Mouse (Mus musculus) lung, adult 2 months (tissue): ENCODE results near the gene Mdp1. TPM values are rescaled to one million over a fixed set of nuclear protein-coding genes. Genes with fewer than 3 reads are reported as not detected.
A peak's percentile ranks its signal among the peaks of the same experiment; 100 is the strongest.

Experiments
- DNase-seq: peaks from one replicate; pipeline ENCODE4 v3.0.0; 2022
- H3K4me1 ChIP-seq: fragments of 200-500 bp; 2 replicates; pipeline ENCODE4 v1.6.1; 2011; ENCODE audit warnings: low read length; ENCODE audit not compliant: control insufficient read depth, insufficient read depth
- H3K4me3 ChIP-seq: fragments of 200-500 bp; replicated peaks from 2 replicates; pipeline ENCODE3; 2011; ENCODE audit warnings: low read depth, mild to moderate bottlenecking, control low read depth, low read length; ENCODE audit errors: extremely low read depth
- CTCF ChIP-seq: fragments of 200-500 bp; IDR thresholded peaks from 2 replicates; pipeline ENCODE4 v1.5.1; 2011; ENCODE audit warnings: mild to moderate bottlenecking, low read length, control low read depth; ENCODE audit not compliant: insufficient read depth
- POLR2A ChIP-seq: fragments of 200-500 bp; IDR thresholded peaks from 2 replicates; pipeline ENCODE4 v1.6.1; 2011; ENCODE audit warnings: low read depth, mild to moderate bottlenecking, control low read depth, low read length, borderline replicate concordance; ENCODE audit errors: extremely low read depth
- WGBS: fragments of 180-500 bp; shearing (Covaris S2); methylation state at CpG from one replicate; pipeline ENCODE4 v1.1.7; 2018; 5-methylcytosine and 5-hydroxymethylcytosine counted together
- polyA plus RNA-seq: library from polyadenylated mRNA; depleted of rRNA; stranded (reverse); fragments of >200 nt; gene quantifications from 2 replicates; pipeline ENCODE4 v1.2.3, GENCODE M21; 2012

Mdp1 gene
- polyA plus RNA-seq, 1 experiment, result 20.4 TPM

DNA sequence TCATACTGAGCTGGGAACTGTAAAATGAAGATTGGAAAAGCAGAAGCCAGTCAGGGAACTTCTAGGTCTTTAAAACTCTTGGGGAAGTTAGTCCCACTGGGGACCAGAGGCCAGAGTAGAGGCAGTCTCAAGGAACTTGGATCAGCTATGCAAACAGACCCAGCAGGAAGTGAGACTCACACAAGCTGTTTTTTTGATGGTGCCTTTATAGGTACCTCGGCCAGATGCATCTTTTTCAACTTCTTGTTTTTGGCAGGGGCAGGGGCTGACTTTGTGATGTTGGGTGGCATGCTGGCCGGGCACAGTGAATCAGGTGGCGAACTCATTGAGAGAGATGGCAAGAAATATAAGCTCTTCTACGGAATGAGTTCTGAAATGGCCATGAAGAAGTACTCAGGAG, 17.3 kb upstream of the Mdp1 start:
- WGBS, result 76% methylated on average over 4 of the region's 4 CpGs
- H3K4me1 ChIP-seq, result no peaks in the 10 kb centered on the region
- DNase-seq, result no peak
- H3K4me3 ChIP-seq, result no peak overlapping the region
- TF ChIP-seq POLR2A (no peak), CTCF (no peak)

DNA sequence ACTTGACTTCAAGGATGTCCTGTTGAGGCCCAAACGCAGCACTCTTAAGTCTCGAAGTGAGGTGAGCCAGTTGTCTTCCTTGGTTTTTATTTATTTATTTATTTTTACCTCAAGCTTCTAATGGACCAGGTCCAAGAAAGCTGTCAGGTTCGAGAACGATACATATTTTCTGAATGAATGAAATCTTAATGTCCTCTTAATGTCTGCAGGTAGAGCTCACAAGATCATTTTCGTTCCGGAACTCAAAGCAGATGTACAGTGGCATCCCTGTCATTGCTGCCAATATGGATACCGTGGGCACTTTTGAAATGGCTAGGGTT, 12.4 kb upstream of the Mdp1 start:
- WGBS, result 61% methylated on average over 7 of the region's 7 CpGs
- peaks cover 4% of the 10 kb centered on the region; the same call in 1 of the 2 replicates for H3K4me1 ChIP-seq

GRCm38 (mm10) chr14:55671833-55672740, 11.8 kb upstream of the Mdp1 start, which contains the start of the genes Gmpr2 and Nedd8:
Gene Gmpr2 (plus strand): TSS chr14:55671941.
Gene Nedd8 (minus strand): TSS chr14:55672124.
- Histone ChIP-seq H3K4me3 (peak within 1 kb of the TSS; percentile 97), H3K4me1 (peaks cover 4% of the 10 kb centered on the region; the same call in 1 of the 2 replicates)
- TF ChIP-seq CTCF, result no peak
- TF ChIP-seq POLR2A, result peak; percentile 71; the same call in 1 of the 2 replicates
- peak; percentile 96 for DNase-seq
- WGBS, result under 1% methylated on average over 38 of the region's 38 CpGs

More for the DNA sequence above, 12.4 kb upstream of the Mdp1 start:
- no peak for DNase-seq
- H3K4me3 ChIP-seq, result peak overlapping the region; percentile 97
- TF ChIP-seq POLR2A (no peak), CTCF (no peak)

DNA sequence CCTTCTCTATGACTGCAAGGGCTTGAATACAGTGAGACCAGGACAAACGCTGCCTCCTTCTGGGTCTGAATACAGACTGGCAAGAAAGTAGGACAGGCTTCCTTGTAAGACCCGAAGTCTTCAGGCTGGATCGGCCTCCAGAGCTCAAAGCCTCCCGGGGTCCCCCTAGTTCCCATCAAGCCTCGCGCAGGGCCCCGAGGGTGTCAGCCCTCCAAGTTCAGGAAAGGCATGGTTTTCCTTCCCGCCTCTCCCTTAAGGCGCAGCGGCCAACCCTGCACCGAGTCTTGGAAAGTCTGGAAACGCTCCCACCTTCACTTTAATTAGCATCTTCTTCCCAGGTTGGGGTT, 11.2 kb upstream of the Mdp1 start:
- H3K4me3 ChIP-seq, result peak overlapping the region; percentile 97
- no peak for DNase-seq
- 0% methylated on average over 12 of the region's 12 CpGs for WGBS
- peaks cover 4% of the 10 kb centered on the region; the same call in 1 of the 2 replicates for H3K4me1 ChIP-seq
- no peak for TF ChIP-seq POLR2A
- TF ChIP-seq CTCF, result no peak

- WGBS, result 49% methylated on average over 2 of the region's 2 CpGs
- no peaks in the 10 kb centered on the region for H3K4me1 ChIP-seq
- DNase-seq, result no peak
- no peak for TF ChIP-seq POLR2A
- no peak for TF ChIP-seq CTCF
- peak overlapping the region; percentile 76 for H3K4me3 ChIP-seq
Observed at GRCm38 (mm10) chr14:55660636-55661035, 328 bp upstream of the Mdp1 start.

DNA sequence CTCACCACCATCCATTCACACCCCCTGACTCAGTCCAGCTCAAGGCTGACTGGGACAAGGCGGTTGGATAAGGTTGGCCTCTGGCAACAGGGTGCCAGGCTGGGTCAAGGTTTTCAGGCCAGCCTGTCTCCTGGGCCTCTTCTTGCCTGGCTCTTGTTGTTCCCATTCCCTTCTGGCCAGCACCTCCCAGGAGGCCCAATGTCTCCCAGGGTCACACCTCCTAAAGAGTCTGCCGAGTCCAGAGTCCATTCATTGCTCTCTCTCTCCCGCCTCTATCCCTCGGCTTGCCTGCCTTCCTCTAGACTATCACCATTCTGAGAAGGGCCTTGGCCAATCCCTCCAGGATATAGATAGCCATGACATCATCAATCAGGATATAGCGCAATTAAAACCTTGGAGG, 2.3 kb downstream of the Mdp1 start:
- Histone ChIP-seq H3K4me3 (no peak overlapping the region), H3K4me1 (no peaks in the 10 kb centered on the region)
- TF ChIP-seq POLR2A (no peak), CTCF (no peak)
- DNase-seq, result no peak
- 89% methylated on average over 5 of the region's 5 CpGs for WGBS

DNA sequence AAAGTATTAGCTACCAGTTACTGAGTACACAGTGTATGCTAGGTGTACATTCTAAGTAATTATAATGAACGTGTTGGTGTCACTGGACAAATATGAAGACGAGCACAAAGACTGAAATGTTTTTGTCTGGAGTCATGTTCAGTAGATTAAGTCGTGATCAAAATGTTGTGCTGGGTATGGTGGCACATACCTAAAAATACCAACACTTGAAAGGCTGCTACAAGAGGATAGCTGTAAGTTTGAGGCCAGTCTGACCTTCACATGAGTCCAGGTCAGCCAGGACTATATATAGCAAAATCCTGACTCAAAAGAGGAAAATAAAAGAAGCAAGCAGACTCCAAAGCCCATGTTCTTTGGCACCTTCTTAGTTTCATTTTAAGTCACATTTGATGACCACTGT, 3.4 kb downstream of the Mdp1 start:
- TF ChIP-seq CTCF (no peak), POLR2A (no peak)
- H3K4me1 ChIP-seq, result no peaks in the 10 kb centered on the region
- 77% methylated on average over 3 of the region's 3 CpGs for WGBS
- DNase-seq, result no peak
- H3K4me3 ChIP-seq, result no peak overlapping the region

GRCm38 (mm10) chr14:55651528-55651927, 8.8 kb downstream of the Mdp1 start:
- no peak for DNase-seq
- TF ChIP-seq CTCF, result no peak
- no peak for TF ChIP-seq POLR2A
- H3K4me1 ChIP-seq, result peaks cover 2% of the 10 kb centered on the region; the same call in 1 of the 2 replicates
- no peak overlapping the region for H3K4me3 ChIP-seq
- 84% methylated on average over 7 of the region's 7 CpGs for WGBS

DNA sequence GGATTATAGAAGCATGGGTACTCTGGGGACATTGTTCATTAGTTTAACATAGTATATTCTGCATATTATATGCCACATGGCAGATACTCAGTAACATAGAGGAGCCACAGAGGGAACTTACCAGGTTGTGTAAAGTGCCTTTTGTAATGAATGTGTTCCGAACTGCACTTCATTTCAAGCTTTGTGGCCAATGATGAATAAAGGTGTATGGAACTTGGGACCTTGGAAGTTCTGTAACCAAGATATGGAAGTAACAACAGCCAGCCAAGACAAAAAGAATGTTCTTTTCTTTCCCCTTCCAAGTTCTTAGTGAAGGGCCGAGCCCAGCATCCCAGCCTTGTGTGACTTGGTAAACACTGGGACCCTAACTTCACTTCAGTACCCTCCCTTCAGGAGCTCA, 10.4 kb downstream of the Mdp1 start, which contains the start of gene Tssk4:
Gene Tssk4, plus strand, starts transcription at position 301 of the 400 bp plus-strand sequence.
- no peak for DNase-seq
- H3K4me3 ChIP-seq, result no peak within 1 kb of the TSS
- TF ChIP-seq CTCF (no peak), POLR2A (no peak)
- peaks cover 5% of the 10 kb centered on the region for H3K4me1 ChIP-seq
- 92% methylated on average over 2 of the region's 2 CpGs for WGBS
